Mouse (Mus musculus) thymus, postnatal 0 days (tissue): ENCODE results near the gene Lgr5. TPM values are rescaled to one million over a fixed set of nuclear protein-coding genes. Genes with fewer than 3 reads are reported as not detected.
A peak's percentile ranks its signal among the peaks of the same experiment; 100 is the strongest.

Source experiments
- DNase-seq: peaks from one replicate; pipeline ENCODE4 v3.0.0-alpha.2; 2015; ENCODE audit warnings: low spot score
- polyA plus RNA-seq: library from polyadenylated mRNA; unstranded; fragments of >200 nt; fragmentation: Nextera tagmentation; extraction: Ambion mirVana; gene quantifications from 2 replicates; pipeline ENCODE4 v1.2.1, GENCODE M21; 2015

Gene Lgr5
- polyA plus RNA-seq, result 0.04 and 0.07 TPM in 2 replicates

- DNase-seq, result no peak
Observed at GRCm38 (mm10) chr10:115587301-115587969, at the start of gene Lgr5. TSS of gene Lgr5 (minus strand) at chr10:115587780.

GRCm38 (mm10) chr10:115626678-115627077, 39.1 kb upstream of the Lgr5 start:
- no peak for DNase-seq

GRCm38 (mm10) chr10:115624957-115625356, 37.4 kb upstream of the Lgr5 start:
- no peak for DNase-seq

- DNase-seq, result no peak
Observed at GRCm38 (mm10) chr10:115623956-115624671, 36.5 kb upstream of the Lgr5 start.

DNA sequence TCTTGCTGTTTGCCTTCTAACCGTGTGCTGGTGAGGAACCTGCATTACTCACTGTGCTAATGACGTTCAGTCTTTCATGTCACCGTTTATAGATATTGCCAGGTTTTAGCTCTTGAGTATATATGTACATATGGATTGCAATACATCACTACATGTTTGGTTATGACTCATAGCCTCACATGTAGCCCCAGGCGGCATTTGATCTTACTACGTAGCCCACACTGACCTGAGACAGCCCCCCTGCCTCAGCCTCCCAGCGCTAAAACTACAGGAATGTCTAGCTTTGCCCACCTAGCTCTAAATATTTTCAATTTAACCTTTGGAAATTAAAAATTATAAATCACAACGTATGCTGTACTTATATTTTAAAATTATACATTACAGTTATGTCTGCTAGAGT, 35.9 kb upstream of the Lgr5 start:
- no peak for DNase-seq

GRCm38 (mm10) chr10:115618288-115618856, 30.8 kb upstream of the Lgr5 start:
- DNase-seq, result no peak

DNA sequence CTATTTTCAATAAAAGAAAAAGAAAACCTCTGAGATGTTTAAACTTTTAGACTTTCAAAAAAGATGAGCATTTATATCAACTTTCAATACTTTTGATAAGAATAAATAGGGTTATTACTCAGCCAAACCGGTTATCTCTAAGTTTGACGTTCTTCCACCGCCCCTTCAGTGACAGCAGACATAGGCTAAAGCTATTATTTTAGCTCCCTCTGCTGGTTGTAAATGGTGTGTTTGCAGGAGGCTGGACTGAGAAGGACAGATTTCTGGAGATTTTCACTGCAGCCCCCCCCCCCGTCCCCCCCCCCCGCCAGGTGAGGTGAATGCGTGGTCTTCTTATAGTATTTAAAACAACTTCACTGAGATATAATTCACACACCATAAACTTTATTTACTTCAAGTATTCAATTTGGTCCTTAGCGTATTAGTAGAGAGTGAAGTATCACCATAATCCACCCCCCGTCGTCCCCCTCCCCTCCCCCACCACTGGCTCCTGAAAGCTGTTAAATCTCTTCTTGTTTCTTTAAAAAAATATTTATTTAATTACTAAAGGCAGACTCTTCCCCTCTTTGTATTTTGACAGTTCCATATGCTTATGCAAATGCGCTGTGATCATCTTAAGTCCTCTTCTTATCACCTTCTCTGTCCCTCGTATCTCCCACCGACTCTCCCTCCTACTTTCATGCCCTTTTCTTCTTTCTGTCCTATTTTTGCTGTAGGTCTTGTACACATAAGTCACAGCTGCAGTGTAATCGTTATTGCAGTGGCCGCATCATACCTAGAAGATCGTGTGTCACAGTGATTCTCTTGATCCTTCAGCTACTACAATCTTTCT, 30.1 kb upstream of the Lgr5 start:
- peak; percentile 43 for DNase-seq

- no peak for DNase-seq
Observed at GRCm38 (mm10) chr10:115595748-115596147, 8.2 kb upstream of the Lgr5 start.

DNA sequence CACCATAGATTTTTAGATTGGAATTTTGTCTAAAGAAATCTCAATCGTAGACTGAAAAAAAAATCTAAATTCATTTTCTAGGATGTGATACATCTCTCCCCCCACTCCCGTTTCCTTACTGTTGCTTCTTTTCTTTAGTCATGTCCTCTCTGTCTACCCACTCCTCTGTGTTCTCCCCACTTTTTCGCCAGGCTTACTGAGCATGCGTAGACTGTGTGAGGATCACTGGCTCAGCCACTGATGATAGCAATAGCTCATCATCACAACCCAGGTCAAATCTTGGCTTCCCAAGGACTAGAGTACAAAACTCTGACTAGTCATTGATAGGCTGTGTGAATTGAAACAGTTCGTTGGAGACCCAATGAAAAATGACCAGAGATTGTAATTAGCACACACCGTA, 6.1 kb upstream of the Lgr5 start:
- DNase-seq, result no peak

DNA sequence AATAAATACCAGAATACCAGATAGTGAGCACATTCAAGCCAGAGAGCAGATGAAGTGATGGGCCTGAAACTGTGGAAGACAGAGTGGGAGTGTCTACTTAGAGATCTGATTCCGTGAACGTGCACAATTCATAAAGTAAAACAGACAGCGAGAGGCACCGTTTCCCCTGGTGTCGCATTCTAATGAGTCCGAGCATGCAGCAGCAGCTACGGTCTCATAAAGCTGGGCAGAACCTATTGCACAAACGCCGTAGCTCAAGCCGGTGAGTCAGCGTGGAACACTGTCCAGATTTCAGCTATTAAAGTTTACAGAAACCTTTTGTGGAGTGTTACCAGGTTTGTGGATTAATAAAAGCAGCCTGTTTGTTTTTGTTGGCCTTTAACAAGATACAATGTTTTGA, 5.6 kb upstream of the Lgr5 start:
- DNase-seq, result no peak

- no peak for DNase-seq
Observed at GRCm38 (mm10) chr10:115587979-115588378, 399 bp upstream of the Lgr5 start.

GRCm38 (mm10) chr10:115586246-115587231, 1.0 kb downstream of the Lgr5 start:
- DNase-seq, result no peak

- DNase-seq, result no peak
Observed at GRCm38 (mm10) chr10:115585491-115586245, 1.9 kb downstream of the Lgr5 start.

DNA sequence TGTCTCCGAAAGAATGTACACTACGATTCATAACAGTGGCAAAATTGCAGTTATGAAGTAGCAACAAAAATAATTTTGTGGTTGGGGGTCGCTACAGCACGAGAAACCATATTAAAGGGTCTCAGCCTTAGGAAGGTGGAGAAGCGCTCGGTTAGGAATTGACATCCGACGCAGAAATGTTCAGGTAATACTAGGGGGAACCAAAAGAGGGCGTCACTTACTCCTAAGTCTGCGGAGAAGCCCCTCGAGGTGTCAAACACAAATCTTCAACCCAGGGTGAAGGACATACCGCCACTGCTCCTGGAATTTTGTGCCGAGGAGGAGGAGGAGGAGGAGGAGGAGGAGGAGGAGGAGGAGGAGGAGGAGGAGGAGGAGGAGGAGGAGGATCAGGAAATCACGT, 2.9 kb downstream of the Lgr5 start:
- DNase-seq, result no peak

DNA sequence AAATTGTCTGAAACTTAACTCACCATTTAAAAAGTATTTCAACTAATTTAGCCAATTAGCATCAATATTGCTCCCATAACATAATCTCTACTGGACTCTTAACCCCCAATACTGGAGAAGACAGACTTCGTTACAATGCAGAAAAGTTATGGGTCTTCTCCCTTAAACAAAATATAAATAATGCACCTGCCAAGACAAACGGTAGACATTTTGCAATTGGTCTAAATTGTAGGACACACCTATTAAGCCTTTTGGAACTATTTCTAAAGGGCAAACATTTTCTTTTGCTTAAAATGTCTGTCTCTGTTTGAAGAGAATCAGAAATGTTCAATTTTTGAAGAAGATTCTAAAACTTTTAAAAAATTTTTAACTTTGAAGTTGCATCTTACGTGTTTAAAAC, 4.5 kb downstream of the Lgr5 start:
- no peak for DNase-seq

GRCm38 (mm10) chr10:115581971-115582370, 5.6 kb downstream of the Lgr5 start:
- no peak for DNase-seq

DNA sequence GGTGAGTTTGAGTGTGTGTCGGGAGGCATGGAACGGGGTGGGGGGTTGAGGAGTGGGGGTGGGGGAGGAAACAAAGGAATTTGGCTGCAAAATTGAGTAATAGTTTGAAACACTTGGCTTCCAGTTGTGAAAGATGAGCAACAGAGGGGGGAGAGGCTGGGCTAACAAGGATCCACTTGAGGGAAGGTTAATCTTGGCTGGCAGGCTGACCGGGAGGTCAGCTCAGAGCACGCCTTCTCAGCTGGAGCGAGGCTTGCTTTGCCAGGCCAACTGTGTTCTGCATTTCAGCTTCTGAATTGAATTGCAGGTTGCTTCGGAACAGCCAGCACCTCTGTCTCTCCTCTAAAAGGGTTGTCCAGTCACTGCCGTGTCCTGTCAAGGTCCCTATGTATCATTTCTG, 8.1 kb downstream of the Lgr5 start:
- DNase-seq, result no peak

DNA sequence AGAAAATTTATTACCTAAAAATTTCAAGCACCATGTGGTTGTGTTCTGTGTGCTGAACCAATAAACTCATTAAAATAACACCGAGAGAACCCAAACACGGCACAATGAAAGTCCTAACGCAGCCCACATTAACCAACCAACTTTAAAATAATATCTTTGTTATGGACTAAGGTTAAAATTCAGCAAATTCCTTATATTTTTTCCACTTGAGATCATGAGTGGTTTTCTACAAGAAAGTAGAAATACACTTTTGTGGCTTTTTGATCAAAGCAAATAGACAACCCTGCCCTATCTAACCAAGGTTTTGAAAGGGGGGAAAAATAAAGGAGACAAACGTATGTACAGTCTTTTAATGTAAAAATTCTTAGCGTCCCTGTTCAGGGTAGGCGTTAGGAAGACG, 8.5 kb downstream of the Lgr5 start:
- DNase-seq, result no peak

DNA sequence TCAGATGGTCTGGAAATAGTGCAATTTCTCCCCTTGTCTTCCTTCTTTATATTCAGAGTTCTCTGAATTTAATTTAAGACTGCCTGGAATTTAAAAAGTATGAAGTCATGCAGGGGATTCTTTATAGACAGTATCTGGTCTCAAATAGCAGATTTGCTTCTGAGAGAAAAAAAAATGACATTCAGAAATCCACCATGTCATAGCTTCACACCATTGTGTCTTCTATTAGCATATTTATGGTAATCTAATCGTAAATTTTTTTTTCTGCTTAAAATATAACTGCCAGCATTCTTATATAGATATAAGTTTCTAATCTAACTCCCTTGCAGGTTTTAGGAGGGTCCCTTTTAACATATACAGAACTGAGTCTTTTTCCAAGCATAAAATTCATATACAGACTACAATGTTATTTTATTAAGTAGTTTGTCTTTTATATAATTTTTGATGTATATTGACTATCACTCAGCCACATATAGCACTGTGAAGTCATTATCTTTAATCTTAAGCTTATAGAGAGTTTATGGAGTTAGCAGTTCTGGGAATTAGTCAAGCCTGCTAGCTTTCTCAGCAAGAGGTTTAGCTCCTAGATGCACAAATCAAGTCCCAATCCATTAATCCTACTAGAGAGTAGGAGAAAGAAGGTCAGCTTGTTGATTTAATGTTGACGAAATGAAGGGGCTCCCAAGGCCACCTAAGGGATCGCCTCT, 15.7 kb downstream of the Lgr5 start:
- DNase-seq, result no peak
